Mouse (Mus musculus) left cerebral cortex, postnatal 36 days (tissue): ENCODE results near the gene Gad2. TPM values are rescaled to one million over a fixed set of nuclear protein-coding genes. Genes with fewer than 3 reads are reported as not detected.
"Not testable (repeated sequence)": the region's sequence is repeated elsewhere in the genome, so short reads cannot be mapped to it uniquely, and the experiment has no call there.

Experiments used
- DNase-seq, 2 experiments: peaks; one replicate each; pipeline ENCODE4 v3.0.0; 2021 to 2022; ENCODE audit warnings: low spot score in 2 of 2, mixed read lengths in 1 of 2
- intact Hi-C: fragments of 180-260 bp; cut with DNase I; formaldehyde crosslinking; loops from one replicate; pipeline ENCODE4 v1.15.1; 2025
- total RNA-seq, 2 experiments: library from RNA; stranded (reverse); gene quantifications; 2 replicates each; pipeline ENCODE4 v1.2.3; 2021

The Gad2 gene
- total RNA-seq = 100 to 1,000 TPM in 1 of 2 experiments, 10 to 100 TPM in 1; 88.2 to 126 TPM

DNA sequence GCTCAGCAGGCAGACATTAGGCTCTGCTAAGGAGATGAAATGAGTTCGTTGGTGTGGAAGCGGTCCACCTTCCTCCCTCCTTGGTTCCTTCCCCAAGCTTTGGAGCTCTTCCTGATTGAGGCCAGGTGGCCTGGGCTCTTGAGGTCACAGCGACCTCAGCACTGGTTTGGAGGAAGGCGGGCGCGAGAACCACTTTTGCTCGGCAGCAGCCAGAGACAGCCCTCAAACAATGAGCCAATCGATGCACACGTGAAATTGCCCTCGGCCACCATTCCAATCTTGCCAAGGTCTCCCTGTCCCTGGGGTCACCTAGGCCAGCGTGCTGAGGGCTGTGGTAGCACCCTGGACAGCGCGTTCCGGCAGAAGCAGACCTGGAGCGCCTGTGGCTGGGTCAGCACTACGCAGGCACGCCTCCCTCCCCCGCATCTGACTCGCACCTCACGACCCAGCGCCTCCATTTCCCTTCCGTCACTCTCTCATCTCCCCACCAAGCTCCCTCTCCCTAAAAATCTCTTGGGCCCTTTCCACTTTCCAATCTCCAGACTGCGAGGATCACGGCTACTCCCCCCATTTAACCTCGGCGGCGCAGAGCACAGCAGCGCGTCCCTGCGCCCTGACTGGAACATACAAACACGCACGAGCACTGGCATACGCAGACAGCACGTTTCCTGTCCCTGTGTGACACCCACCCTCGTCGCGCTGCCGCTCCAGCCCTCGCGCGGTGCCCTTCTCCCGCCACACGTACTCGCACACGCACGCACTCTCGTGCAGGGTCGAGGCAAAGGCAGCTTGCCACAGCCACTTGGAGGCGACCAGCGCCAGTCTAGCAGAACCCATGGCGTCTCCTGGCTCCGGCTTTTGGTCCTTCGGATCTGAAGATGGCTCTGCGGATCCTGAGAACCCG is at the start of gene Gad2:
Gene Gad2, plus strand, starts transcription at position 378 of the 904 bp plus-strand sequence.
- peak; percentile 27 to 31 for DNase-seq
- intact Hi-C loops = loop anchor here (10.0 kb wide), 1 partner anchor 587 kb away; no protein-coding TSS in a partner anchor

DNA sequence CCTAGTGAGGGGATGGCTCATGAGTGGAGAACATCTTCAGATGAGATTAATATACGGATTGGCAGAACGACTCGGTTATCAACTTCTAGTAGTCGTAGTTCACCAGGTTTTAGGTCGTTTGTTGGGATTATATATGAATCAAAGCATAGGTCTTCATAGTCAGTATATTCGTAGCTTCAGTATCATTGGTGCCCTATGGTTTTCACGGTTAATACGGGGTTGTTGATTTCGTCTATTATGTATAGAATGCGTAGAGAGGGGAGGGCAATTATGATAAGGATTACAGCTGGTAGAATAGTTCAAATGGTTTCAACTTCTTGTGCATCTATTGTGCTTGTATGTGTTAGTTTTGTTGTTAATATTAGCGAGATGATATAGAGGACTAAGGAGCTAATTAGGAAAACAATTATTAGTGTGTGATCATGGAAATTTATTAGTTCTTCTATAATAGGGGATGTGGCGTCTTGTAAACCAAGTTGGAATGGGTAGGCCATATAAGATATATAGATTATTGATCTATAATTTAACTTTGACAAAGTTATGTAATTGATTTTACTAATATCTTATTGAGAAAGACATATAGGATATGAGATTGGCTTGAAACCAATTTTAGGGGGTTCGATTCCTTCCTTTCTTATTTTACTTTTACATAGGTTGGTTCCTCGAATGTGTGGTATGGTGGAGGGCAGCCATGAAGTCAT is 34.4 kb upstream of the Gad2 start:
- intact Hi-C loops, DNase-seq: not testable (repeated sequence)

DNA sequence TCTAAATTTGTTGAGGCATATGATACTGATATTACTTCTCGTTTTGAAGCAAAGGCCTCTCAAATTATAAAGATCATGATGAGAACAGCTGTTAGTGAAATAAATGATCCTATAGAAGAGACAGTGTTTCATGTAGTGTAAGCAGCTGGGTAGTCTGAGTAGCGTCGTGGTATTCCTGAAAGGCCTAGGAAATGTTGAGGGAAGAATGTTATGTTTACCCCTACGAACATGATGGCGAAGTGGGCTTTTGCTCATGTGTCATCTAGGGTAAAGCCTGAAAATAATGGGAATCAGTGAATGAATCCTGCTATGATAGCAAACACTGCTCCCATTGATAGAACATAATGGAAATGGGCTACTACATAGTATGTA is 33.8 kb upstream of the Gad2 start:
- DNase-seq, intact Hi-C loops: not testable (repeated sequence)

DNA sequence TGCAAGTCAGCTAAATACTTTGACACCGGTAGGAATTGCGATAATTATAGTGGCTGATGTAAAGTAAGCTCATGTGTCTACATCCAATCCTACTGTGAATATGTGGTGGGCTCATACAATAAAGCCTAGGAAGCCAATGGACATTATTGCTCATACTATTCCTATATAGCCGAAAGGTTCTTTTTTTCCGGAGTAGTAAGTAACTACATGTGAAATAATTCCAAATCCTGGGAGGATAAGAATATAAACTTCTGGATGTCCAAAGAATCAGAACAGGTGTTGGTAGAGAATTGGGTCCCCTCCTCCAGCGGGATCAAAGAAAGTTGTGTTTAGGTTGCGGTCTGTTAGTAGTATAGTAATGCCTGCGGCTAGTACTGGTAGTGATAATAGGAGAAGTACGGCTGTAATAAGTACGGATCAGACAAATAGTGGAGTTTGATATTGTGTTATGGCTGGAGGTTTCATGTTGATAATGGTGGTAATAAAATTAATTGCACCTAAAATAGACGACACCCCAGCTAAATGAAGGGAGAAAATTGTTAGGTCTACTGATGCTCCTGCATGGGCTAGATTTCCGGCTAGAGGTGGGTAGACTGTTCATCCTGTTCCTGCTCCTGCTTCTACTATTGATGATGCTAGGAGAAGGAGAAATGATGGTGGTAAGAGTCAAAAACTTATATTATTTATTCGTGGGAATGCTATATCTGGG is 33.2 kb upstream of the Gad2 start:
- DNase-seq, intact Hi-C loops: not testable (repeated sequence)

DNA sequence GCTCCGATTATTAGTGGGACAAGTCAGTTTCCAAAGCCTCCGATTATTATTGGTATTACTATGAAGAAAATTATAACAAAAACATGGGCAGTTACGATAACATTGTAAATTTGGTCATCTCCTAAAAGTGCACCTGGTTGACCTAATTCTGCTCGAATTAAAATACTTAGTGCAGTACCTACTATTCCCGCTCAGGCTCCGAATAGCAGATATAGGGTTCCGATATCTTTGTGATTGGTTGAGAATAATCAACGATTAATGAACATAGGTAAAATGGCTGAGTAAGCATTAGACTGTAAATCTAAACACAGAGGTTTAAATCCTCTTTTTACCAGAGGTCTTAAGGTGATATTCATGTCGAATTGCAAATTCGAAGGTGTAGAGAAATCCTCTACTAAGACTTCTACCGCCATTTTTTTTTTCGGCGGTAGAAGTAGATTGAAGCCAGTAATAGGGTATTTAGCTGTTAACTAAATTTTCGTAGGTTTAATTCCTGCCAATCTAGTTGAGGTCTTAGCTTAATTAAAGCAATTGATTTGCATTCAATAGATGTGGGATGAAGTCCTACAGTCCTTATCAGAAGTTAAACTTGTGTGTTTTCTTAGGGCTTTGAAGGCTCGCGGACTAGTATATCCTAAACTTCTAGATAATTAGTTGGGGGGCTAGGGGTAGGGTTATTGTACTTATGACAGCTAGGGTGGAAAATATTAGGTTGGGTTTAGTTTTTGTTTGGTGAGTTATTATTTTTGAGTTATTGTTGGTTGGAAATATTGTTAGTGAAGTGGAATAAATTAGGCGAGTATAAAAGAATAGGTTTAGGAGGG is 32.4 kb upstream of the Gad2 start:
- not testable (repeated sequence) for DNase-seq

DNA sequence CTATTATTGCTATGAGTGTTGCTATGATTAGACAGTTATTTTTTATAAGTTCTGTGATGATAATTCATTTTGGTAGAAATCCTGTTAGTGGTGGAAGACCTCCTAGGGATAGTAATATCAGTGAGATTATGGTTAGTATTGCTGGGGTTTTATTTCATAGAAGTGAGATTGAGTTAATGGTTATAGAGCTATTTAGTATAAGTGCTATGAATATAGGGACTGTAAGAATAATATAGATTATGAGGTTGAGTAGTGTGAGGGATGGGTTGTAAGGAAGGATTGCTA is 31.9 kb upstream of the Gad2 start:
- intact Hi-C loops = no loop called here
- DNase-seq = no peak

More for the DNA sequence above, 32.4 kb upstream of the Gad2 start:
- intact Hi-C loops = not testable (repeated sequence)

DNA sequence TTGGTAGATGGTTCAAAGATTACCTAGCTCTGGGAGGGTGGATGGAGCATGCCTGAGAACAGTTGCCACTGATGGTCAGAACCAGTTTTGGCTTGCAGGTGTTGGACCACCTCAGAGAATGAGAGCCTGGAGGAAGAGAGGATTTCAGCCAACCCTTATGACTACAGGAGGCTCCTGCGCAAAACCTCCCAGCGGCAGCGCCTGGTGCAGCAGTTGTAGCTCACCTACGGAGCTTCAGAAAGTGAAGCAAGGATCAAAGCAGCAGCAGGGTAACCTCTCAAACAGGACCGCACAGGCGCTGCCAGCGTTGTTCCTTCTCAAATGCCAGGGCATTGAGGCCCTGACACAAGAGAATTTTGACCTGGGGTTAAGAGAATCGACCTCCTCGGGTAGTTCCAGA is 4.1 kb upstream of the Gad2 start:
- DNase-seq = no peak
- intact Hi-C loops = no loop called here

DNA sequence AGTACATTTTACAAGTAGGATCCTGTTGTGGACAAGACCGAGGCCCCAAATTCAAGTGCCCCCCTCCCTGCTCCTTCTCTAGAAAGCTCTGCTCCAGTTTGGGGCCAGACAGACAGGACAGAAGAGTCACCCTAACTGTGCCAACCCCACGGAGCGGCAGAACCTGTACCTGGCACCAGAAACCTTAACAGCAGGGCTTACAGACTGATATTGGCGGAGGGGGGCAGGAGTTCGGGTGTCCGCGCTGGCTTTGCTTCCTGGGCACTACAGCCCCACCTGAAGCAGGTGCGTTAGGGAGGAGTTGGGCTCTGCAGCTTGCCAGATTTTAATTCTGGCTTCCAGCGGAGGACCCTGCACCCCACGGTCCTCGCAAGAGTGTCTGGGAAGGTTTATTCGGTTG is 2.6 kb upstream of the Gad2 start:
- intact Hi-C loops = no loop called here

DNA sequence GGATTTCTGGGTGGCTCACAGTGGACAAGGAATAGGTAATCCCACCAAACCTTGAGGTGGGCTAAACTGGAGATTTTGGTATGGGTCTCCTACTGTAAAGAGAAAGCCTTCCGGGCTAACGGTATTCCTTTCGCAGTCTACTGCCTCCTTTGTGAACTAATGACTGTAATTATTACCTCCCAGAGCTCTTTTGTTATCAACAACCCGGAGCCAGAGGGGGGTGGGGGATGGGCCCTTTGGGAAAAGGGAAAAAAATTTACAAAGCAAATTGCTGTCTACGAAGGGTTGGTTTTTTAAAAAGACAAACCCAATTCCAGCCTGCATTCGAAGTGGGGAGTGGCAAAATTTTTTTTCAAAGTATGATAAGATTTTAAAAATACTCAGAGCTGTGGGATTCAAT is 2.0 kb upstream of the Gad2 start:
- intact Hi-C loops = loop anchor here (10.0 kb wide), 1 partner anchor 585 kb away; no protein-coding TSS in a partner anchor
- no peak for DNase-seq

More for the DNA sequence above, 2.6 kb upstream of the Gad2 start:
- DNase-seq = no peak

DNA sequence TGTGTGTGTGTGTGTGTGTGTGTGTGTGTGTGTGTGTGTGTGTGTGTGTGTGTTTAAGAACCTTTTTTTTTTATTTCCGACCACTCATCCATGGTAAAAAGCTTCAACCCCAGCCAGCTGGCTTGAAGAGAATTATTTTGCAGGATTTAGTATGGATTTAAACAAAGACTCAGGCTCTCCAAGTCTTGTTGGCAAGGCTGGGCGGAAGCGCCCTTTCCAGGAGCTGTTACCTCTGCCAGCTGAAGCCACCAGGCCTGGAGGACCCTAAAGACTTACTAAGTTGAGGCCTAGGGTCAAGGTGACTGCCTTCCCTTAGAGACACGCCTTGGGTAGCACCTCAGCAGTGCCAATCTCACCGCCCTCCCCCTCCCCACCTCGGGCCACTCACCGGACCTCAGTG is 1.5 kb upstream of the Gad2 start:
- intact Hi-C loops = loop anchor here (10.0 kb wide), 1 partner anchor 586 kb away; no protein-coding TSS in a partner anchor
- no peak for DNase-seq

DNA sequence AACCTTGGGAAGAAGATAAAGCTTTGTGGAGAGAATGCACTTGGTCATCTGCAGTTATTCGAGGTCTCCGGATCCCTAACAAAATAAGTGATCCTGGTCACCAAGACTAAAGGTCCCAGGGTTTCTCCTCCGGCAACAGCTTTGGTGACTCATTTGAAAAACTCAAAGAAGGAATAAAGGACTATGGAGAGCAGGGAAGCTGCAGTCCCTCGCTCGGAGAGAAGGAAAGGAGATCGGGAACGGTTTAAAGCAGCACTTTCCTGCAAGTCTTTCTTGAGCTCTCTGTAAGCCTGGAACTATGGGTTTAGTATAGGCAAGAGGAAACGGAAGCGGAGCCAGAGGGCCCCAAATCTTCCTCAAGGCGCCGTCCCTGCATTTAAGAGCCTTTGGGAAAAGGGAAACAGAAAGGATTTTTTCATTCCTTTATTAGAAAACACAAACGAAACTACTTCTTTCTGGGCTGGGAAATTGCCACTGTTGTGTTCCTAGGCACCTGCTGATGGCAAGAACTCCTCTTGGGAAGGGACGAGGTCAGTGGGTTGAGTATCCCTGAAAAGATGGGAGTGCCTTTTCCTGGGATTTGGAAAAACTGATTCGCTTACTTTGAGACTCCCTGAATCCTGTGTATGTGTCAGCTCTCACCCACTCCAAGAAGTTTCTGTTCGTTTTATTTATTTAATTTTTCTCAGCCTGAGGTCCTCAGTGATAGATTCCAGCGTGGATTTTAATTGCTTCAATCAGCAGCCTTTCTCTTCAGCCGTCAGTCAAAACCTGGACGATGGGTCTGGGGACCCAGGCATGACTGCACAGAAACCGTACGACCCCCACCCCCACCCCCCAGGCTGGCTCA is 802 bp upstream of the Gad2 start:
- intact Hi-C loops = loop anchor here (10.0 kb wide), 1 partner anchor 586 kb away; no protein-coding TSS in a partner anchor
- DNase-seq = peak; percentile 15 to 21

DNA sequence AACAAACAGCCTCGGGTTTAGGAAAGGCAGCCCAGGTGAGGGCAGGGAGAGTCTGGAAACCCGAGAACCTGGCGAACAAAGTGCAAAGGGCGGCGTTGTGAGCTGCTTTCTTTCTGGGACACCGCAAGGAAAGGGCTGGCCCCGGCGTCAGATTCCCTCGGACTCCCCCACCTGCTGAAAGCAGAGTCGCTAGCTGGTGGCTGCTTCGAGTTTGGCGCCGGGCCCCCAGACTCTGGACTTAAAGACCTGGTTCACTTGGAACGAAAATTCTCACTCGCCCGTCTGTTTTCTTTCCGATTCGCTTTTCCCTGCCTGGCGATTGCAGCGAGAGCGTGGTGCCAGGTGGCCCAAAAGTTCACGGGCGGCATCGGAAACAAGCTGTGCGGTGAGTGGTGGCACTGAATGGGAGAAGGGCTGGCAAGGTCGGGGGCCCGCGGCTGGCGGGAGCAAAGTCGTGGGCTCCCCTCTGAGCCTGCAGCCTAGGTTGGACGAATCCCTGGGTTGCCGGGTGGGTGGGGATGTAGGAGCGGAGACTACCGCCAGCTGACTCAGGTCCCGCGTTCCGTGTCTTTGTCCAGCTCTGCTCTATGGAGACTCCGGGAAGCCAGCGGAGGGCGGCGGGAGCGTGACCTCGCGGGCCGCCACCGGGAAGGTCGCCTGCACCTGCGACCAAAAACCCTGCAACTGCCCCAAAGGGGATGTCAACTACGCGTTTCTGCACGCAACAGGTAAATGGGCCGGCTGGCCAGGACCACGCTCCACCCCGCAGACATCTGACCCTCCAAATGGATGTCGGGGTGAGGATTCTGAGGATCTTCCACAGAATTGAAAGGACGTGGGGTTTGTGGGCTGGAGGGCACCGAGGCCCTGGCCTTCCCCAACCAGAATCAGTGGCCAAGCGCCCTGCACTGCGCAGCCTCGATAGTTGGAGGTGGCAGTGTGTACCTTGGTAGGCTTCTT is 1.4 kb downstream of the Gad2 start:
- intact Hi-C loops = loop anchor here (10.0 kb wide), 1 partner anchor 589 kb away; no protein-coding TSS in a partner anchor
- DNase-seq = no peak

DNA sequence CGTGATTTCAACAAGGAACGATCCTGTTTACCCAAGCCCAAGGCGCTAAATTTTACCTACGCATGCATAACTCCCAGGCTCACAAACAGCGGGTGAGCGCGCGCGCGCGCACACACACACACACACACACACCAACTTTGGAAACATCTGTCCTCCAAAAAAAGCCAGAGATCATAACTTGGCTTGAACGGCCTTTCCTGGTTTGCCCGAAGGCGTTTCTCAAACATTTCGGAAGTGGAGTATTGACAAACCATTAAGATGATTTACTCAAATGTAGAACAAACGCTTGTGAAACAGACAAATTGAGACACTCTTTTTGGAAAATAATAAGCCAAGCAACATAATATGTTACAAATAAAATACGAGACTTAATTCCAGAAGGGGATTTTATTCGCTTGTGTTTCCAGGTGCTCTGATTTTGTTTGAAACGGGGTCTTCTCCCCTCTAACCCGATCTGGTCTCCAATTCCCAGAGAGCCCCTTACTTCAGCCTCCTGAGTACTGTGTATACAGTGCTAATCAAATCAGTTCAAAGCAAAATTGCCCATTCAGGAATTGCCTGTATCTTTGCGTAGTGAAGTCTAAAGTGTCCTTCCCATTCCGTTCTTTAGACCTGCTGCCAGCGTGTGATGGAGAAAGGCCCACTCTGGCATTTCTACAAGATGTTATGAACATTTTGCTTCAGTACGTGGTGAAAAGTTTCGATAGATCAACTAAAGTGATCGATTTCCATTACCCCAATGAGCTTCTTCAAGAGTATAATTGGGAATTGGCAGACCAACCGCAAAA is 2.4 kb downstream of the Gad2 start:
- intact Hi-C loops = loop anchor here (10.0 kb wide), 1 partner anchor 590 kb away; no protein-coding TSS in a partner anchor
- DNase-seq = no peak

DNA sequence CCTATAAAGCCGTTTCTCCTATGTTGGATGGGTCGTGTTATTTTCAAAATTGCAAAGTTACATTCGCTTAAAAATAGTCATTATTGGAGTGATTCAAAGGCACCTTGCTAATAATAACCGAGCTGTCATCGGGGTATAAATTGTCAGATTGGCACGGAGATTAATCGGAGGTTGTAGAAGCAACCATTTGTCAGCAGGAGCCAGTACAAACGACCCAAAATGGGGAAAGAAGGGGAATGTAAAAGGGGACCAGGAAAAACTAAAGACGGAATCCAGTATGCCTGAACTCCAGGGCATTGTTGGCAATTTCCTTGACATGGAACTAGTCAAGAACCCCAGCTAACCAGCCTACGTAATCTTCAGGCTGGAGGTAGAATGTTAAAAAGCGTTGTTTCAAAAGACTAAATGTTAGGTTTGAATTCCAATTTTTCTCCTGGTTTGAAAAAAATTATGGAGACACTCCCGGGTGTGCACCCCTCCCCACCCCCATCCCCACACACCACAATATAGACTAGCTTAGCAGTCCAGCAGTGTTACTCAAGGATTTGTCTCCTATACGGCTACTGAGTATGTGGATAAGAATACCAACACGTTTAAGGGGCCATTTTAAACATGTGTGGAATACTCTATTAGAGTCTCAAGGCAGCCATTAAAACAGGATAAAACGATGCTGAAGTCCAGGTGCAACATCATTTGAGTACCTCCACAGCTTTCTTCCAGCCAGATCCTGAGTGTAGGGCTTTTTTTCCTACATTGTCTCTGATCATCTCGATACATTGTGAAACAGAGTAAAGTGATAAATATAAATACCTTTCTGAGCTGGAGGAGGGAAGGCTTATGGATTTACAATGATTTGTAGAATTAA is 3.3 kb downstream of the Gad2 start:
- intact Hi-C loops = loop anchor here (5.0 to 10.0 kb wide), 2 partner anchors 591 to 668 kb away; no protein-coding TSS in a partner anchor
- DNase-seq = no peak

DNA sequence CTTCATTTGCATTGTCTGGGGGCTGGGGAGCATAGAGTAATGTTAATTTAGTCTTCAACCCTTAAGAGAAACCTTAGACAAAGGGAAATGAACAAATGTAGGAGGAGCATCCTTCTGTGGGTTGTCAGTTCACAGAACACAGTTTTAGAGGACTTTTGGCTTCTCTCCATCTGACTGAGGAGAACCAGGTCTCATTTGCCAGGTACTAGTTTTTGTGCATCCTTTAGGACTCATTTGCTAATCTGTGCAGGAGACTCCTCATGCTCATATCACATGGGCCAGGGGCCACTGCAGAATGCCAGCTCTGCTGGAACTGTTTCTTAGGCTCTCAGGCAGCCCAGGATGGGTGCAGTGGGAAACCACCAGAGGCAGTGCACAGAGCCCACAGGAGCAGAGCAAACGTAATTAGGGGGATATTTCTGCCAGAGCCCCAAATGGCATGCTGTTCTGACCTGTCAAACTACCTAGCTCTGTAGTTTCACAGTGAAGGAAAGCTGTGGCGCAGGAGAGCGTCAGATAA is 5.2 kb downstream of the Gad2 start:
- intact Hi-C loops = loop anchor here (5.0 to 10.0 kb wide), 2 partner anchors 592 to 670 kb away; no protein-coding TSS in a partner anchor

More for the DNA sequence above, 5.2 kb downstream of the Gad2 start:
- DNase-seq = no peak
